Mouse (Mus musculus) thymus, postnatal 36 days (tissue): ENCODE data around the gene Prdm5.

ENCODE experiments used
- DNase-seq, 2 experiments: peaks; one replicate each; pipeline ENCODE4 v3.0.0; 2022; ENCODE audit warnings: mixed read lengths in 2 of 2

Gene Prdm5

DNA sequence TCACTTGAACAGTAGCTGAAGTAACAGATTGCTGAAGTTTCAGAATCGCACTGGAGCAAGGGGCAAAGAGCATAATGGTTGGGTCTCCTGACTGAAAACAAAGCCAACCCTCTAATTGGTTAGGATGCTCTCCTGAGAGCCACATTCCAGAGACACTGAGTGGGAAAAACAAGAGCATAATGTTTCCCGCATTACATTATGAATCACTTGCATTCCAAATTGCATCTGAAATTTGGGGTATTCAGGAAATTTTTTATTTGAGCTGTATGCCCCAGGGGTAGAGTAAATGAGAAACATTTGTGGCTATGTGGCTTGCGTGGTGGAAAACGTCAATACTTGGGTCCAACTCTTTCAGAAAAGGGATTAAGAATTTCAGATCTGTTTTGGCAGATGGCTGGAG is 55.2 kb downstream of the Prdm5 start:
- DNase-seq = no peak

GRCm38 (mm10) chr6:65842579-65842978 is 63.8 kb downstream of the Prdm5 start:
- DNase-seq = no peak

DNA sequence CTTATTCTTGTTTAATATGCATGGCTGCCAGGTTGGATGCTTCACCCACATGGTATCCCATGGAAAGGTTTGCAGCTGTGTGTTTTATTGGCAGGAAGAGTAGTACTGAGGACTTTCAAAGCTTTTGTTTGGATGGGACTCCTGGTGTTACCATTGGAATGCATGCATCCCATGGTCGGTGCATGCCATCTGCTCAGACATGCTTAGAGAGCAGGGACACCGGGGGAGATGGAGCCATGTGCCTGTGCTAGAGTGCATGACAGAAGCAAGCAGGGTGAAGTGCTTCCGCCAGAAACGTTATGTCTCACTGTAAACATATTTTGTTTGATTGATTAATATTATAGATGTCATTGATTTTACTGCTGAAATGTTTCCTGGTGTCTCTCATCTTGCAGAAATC is 70.3 kb downstream of the Prdm5 start:
- DNase-seq = no peak

DNA sequence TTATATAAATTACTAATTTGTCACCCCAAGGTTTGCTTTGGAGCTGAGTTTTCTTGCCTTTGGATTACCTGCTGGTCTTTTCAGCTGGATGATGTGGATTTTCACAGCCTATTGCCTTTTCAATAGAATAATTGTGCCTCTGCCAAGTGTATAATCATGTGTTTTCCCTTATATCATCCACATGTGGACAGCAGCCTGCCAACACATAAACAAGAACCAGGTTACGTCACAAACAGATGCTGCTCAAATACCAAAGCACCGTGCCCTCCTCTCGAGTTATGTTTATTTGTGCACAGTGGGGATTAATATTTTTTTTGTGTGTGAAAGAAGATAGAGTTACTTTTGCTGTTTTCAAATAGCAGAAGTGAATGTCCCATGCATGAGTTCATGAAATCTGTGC is 70.9 kb downstream of the Prdm5 start:
- DNase-seq = no peak

DNA sequence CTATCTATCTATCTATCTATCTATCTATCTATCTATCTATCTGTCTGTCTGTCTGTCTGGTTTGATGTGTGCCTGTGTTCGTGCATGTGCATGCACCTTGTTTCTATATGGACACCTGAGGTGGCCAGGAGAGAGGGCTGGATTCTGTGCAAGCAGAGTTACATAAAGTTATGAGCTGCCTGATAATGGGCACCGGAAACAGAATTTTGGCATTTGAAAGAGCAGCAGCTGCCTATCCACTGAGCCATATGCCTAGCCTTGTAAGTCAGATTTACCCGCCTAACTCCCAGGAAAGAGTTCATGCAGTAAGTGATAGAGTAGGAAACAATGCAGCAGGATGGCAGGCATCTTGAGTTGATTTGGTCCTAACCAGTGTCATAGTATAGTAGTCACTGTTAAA is 71.4 kb downstream of the Prdm5 start:
- no peak for DNase-seq

DNA sequence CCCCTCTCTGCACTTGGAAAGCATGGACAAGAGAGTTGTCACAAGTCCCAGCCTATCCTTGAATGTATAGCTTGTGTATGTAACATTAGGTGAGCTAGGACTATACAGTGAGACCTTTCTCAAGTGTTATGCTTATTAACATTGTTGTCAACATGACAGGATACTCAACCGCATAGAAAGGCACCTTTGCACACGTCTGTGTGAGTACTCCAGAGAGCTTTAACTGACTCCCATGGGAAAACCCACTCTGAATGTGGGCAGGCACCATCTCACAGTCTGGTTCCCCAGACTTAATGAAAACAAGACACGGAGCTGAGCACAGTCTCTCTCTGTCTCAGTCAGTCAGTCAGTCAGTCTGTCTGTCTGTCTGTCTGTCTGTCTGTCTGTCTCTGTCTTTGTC is 75.2 kb downstream of the Prdm5 start:
- no peak for DNase-seq

DNA sequence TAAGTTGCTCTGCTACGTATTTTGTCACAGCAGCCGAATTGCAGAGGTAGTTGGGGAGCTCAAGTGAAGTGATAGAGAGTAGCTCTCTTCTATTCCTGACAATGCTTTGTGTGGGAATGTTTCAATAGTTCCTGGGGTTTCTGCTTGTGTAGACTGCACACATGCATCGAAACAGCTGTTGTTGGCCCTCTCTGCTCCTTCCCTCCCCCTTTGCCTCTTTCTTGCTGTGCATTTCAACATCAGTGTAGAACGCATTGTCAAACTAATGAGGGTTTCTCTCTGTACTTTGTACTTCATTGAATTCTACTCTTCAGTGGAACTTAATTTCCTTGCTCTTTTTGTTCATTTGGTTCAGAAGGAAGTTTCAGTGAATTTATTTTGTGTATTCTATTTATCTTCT is 75.8 kb downstream of the Prdm5 start:
- no peak for DNase-seq

- DNase-seq = no peak
Measured at GRCm38 (mm10) chr6:65860609-65861008, 81.8 kb downstream of the Prdm5 start.

DNA sequence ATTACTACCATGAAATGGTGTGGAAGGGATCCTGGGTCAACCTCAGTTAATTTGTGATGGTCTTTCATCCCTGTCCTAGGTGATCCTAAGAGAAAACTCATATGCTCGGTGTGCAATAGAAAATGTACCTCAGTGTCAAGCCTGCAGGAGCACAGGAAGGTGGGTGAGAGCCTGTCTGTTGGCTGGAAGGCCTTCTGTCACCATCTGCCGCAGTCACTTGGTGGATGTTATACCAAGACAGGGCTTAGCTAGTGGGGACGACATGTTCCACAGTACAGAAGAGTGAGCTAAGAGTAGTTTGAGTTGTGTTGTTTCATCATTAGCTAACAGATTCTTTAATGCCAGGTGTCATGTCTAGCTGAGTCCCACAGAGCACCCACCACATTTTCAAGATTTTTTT is 84.0 kb downstream of the Prdm5 start:
- DNase-seq = no peak

DNA sequence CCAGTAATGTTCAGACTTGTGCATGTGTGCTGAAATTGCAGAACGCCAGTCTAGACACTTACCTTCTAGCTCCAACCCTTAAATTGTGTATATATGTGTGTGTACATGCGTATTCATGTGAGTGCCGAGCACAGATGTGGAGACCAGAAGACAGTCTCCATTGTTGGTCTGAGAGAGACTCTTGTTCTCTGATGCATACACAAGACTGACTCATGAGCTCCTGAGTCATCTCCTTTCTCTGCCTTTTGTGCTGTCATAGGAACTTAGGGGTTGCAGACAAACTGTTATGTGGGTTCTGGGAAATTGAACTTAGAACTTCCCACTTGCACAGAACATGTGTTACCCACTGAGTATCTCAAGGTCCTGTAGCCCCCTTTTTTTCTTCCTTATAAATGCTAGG is 85.4 kb downstream of the Prdm5 start:
- no peak for DNase-seq

DNA sequence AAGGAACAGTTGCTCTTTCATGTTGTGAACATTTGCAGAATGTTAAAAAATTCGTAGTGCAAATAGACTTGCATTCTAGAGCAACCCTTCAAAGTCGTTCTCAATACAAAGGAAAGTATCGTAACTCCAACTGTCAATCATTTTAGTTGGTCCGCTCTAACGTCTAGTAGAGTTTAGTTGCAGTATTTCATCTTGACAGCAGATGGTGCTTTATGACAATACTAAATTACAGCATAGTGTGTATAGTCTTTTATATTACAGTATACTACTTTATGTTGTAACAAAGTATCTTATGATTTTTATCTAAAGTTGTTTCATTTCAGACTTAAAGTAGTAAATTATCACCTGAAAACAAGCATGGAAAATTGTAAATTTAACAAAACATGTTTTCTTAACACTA is 86.1 kb downstream of the Prdm5 start:
- DNase-seq = no peak

- DNase-seq = no peak
Measured at GRCm38 (mm10) chr6:65865861-65866260, 87.1 kb downstream of the Prdm5 start.

- no peak for DNase-seq
Measured at GRCm38 (mm10) chr6:65871754-65872278, 93.0 kb downstream of the Prdm5 start.

DNA sequence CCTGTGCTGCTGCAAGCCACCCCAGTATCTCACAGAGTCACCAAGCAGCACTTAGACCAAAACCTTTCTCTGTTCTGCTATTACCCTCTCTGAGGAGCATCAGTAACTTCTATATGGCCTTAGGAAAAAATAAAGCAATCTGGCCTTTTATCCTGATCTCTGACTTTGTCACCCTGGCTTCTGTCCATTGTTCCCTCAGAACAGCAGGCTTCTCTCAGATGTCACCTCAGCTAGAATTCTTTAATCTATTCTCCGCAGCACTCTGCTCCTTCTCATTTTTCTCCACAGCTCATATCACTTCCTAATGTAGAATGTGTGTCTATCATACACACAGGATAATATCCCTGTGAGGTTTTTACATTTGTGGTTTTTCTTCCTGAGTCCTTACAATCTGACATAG is 99.5 kb downstream of the Prdm5 start:
- DNase-seq = no peak

DNA sequence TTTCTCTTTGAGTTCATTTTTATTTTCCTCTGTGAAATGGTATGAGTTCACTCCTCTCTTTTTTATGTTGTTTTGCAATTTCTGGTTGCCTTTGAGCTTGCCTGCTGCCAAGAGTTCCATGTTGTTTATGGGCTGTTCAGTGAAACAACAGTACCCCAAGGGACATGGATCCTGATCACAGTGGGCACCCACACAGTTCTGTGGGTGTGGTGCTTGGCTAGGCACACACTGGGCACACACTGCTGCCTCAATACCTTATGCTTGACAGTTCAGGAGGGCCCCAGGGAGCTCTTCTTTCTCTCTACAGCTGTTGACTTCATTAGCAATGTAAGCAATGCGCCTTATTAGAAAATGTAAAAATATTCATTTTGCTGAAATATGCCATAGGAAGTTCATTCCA is 110.0 kb downstream of the Prdm5 start:
- no peak for DNase-seq

GRCm38 (mm10) chr6:65892045-65892660 is 113.4 kb downstream of the Prdm5 start:
- no peak for DNase-seq

DNA sequence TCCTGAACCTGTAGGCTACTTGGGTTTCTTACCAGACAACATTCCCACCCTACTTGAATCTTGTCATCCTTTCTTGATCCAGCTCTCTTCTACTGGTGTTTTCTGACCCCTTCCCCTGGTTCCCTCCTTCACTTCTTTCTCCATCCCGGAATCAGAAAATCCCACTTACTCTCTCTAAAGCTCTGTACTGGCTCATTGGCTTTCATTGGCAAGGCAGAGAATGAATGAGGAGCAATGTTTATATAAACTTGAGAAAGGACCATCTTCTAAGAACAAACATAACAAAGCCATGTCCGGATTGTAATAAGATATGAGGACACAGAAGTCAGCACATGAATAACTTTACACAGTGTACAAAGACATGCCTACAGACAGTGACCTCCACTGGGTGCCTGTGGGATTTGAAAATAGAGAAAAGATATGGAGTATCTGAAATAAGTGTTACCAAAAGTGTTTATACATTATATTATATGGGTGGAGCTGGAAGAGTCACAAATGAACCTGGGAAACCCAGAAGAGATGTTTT is 127.9 kb downstream of the Prdm5 start:
- no peak for DNase-seq

GRCm38 (mm10) chr6:65915421-65915820 is 136.6 kb downstream of the Prdm5 start:
- DNase-seq = no peak

- DNase-seq = no peak
Measured at GRCm38 (mm10) chr6:65921703-65922102, 142.9 kb downstream of the Prdm5 start.

DNA sequence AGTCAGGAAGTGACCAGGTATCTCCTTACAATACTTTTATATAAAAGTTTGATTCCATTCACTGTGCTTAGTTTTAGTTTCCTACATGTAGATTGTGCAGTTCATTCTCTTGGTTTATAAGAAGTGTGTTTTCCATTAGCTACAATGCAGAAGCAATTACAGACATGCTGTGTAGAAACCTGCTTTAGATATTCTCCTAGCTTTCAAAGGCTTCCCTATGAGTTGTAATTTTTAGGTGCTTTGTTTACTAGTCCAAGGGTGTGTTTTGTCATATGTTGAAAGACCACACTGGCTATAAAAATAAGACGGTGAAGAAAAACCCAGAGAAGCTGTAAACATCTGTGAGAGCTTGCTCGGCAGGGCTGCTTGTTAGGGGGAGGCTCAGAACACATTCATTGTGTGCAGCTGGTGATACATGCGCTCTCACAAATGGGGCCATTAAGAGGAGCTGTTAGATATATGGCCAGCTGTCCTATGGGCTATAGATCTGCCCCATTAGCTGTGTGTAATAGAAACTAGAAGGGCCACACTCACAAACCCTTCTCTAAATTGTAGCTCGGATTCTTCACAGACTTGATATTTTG is 144.8 kb downstream of the Prdm5 start:
- DNase-seq = no peak

- no peak for DNase-seq
Measured at GRCm38 (mm10) chr6:65925737-65926333, 147.0 kb downstream of the Prdm5 start.

GRCm38 (mm10) chr6:65930523-65930922 is 151.7 kb downstream of the Prdm5 start:
- no peak for DNase-seq

DNA sequence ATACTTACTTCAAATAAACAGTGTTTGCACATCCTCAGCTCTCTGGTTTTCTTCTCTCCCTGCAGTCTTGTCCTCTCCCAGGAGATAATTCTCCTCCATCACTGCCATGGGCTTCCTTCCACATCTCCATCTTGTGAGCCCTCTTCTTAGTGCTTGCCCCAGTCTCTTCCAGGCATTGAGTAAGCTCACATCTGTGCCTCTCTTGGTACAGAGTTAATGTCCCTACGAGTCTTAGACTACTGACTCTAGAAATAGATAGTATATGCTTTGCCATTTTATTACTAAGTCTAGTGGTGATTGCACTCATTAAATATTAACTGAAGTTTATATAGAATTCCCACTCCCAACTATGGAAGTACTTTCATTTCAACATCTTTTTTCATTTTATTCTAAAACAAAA is 154.0 kb downstream of the Prdm5 start:
- no peak for DNase-seq

GRCm38 (mm10) chr6:65933177-65933576 is 154.4 kb downstream of the Prdm5 start:
- no peak for DNase-seq
